Mouse (Mus musculus) embryonic facial prominence, embryonic 10.5 days (tissue): ENCODE data around the gene Kcnk1. TPM values are rescaled to one million over a fixed set of nuclear protein-coding genes. Genes with fewer than 3 reads are reported as not detected.

Experiments used
- DNase-seq: peaks from one replicate; pipeline ENCODE4 v3.0.0-alpha.2; 2017; ENCODE audit warnings: low spot score
- H3K27ac ChIP-seq: fragments of 300-500 bp; sonication (generic); replicated peaks from 2 replicates; pipeline ENCODE4 v1.5.1; 2016; ENCODE audit warnings: mild to moderate bottlenecking
- H3K27me3 ChIP-seq: fragments of 300-500 bp; sonication (generic); replicated peaks from 2 replicates; pipeline ENCODE4 v1.6.1; 2016; ENCODE audit warnings: low read depth, mild to moderate bottlenecking; ENCODE audit not compliant: poor library complexity, severe bottlenecking
- H3K36me3 ChIP-seq: fragments of 300-500 bp; sonication (generic); replicated peaks from 2 replicates; pipeline ENCODE4 v1.6.1; 2016; ENCODE audit warnings: mild to moderate bottlenecking, moderate library complexity
- H3K4me1 ChIP-seq: fragments of 300-500 bp; sonication (generic); 2 replicates; pipeline ENCODE4 v1.6.1; 2016
- H3K4me3 ChIP-seq: fragments of 300-500 bp; sonication (generic); 2 replicates; pipeline ENCODE4 v1.5.1; 2016; ENCODE audit warnings: mild to moderate bottlenecking, moderate library complexity
- H3K9me3 ChIP-seq: fragments of 300-500 bp; sonication (generic); 2 replicates; pipeline ENCODE4 v1.6.1; 2016; ENCODE audit warnings: mild to moderate bottlenecking
- WGBS: fragments of 180-500 bp; shearing (Covaris S2); methylation state at CpG from one replicate; pipeline ENCODE4 v1.1.7; 2016; 5-methylcytosine and 5-hydroxymethylcytosine counted together
- polyA plus RNA-seq: library from polyadenylated mRNA; unstranded; fragments of >200 nt; fragmentation: Nextera tagmentation; extraction: Ambion mirVana; gene quantifications from 2 replicates; pipeline ENCODE4 v1.2.1, GENCODE M21; 2016

The Kcnk1 gene
- polyA plus RNA-seq, 1 experiment from 2014 or later = 17.9 TPM

DNA sequence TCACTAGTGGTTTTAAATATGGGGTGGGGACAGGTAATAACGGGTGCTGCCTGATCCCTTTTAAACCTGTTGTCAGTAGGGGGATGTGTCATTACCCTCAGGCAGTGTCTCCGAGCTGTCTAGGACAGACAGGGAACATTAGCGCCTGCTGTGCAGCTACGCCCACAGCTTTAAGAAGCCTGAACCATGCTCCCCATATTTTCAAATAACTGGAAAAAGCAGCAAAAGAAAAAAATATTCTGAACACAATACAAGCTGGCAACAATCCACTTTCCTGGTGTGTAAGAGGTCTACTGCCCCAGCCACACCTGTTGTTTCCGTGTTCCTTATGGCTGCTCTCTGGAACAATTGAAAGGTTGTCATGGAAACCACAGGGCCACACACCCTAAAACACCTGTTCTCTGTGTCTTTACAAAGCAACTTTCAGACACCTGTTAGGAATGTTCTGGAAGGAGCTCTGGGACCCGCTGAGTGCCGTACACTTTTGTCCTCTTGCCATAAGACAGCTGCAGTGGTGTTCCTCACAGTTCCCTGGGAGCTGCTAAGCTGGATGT, 4.9 kb downstream of the Kcnk1 start:
- WGBS = 72% methylated on average over 7 of the region's 7 CpGs
- no peak for DNase-seq
- Histone ChIP-seq H3K4me3 (no peak overlapping the region), H3K27ac (no peak overlapping the region), H3K36me3 (peaks cover 8% of the 10 kb centered on the region; the same call in 1 of the 2 replicates), H3K27me3 (peaks cover 44% of the 10 kb centered on the region), H3K9me3 (no peaks in the 10 kb centered on the region), H3K4me1 (peaks cover 28% of the 10 kb centered on the region)

- H3K27ac ChIP-seq = no peak overlapping the region
- no peaks in the 10 kb centered on the region for H3K9me3 ChIP-seq
- H3K4me1 ChIP-seq = peaks cover 14% of the 10 kb centered on the region; the same call in 1 of the 2 replicates
- DNase-seq = no peak
- H3K4me3 ChIP-seq = no peak overlapping the region
- 0 out of 2 replicates have a peak, but pooled peaks cover 8% of the 10 kb centered on the region for H3K27me3 ChIP-seq
- WGBS = 93% methylated on average over 6 of the region's 6 CpGs
- H3K36me3 ChIP-seq = peaks cover 8% of the 10 kb centered on the region; the same call in 1 of the 2 replicates
Measured at GRCm38 (mm10) chr8:126003546-126003945, 8.6 kb downstream of the Kcnk1 start.

DNA sequence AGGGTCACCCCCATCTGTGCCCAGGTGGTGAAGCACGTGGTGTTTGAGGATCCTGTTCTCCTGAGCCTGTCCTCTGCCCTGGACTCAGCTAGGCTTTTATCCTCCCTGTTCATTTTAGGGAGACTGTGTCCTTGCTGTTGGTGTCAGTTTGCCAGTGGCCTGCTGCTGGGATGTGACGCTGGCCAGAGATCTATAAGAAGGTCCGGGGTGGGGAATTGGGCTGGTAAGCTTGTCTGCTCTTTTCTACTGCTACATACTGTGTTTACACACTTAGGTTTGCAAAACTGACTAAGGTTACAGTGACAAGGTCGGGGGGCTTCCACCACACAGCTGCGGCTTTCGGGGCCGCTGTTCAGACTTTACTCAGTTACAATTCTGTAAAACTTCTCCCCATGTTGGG, 10.0 kb downstream of the Kcnk1 start:
- Histone ChIP-seq H3K9me3 (no peaks in the 10 kb centered on the region), H3K4me3 (no peak overlapping the region), H3K36me3 (peaks cover 8% of the 10 kb centered on the region; the same call in 1 of the 2 replicates), H3K4me1 (peaks cover 14% of the 10 kb centered on the region; the same call in 1 of the 2 replicates), H3K27ac (no peak overlapping the region), H3K27me3 (no peaks in the 10 kb centered on the region)
- WGBS = 84% methylated on average over 7 of the region's 7 CpGs
- no peak for DNase-seq

DNA sequence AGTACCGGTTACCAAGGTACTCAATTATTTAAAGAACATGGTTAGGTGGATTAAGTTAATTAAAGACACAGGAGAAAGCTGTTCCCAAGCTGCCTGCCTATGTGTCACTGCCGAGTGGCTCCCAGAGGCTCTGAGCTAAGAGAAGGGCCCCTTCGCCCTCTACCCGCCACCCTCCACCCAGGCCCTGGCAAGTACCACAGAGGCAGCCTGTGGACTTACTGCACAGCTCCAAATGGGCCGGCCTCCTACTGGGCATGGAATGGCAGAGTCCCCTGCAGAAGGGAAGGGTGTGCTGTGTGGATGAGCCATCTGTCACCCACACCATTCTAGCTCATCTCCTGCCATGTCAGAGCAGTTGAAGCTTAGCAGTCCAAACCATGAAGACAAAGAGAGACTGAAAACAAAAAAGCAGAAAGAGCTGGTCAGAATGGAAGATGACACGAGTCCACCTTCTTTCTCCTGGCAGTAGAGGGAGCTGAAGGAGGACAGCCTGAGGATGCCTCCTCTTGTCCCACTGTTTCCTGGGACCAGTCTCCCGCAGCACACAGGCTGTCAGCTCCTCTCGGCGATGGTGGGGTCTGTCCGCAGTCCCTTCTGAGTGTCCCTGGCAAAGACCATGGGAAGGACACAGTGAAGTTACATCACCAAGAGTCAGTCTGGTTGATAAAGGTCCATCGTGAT, 11.5 kb downstream of the Kcnk1 start:
- Histone ChIP-seq H3K36me3 (0 out of 2 replicates have a peak, but pooled peaks cover 4% of the 10 kb centered on the region), H3K4me1 (peaks cover 14% of the 10 kb centered on the region; the same call in 1 of the 2 replicates), H3K27me3 (no peaks in the 10 kb centered on the region), H3K27ac (no peak overlapping the region), H3K4me3 (no peak overlapping the region), H3K9me3 (no peaks in the 10 kb centered on the region)
- 79% methylated on average over 11 of the region's 11 CpGs for WGBS
- no peak for DNase-seq

DNA sequence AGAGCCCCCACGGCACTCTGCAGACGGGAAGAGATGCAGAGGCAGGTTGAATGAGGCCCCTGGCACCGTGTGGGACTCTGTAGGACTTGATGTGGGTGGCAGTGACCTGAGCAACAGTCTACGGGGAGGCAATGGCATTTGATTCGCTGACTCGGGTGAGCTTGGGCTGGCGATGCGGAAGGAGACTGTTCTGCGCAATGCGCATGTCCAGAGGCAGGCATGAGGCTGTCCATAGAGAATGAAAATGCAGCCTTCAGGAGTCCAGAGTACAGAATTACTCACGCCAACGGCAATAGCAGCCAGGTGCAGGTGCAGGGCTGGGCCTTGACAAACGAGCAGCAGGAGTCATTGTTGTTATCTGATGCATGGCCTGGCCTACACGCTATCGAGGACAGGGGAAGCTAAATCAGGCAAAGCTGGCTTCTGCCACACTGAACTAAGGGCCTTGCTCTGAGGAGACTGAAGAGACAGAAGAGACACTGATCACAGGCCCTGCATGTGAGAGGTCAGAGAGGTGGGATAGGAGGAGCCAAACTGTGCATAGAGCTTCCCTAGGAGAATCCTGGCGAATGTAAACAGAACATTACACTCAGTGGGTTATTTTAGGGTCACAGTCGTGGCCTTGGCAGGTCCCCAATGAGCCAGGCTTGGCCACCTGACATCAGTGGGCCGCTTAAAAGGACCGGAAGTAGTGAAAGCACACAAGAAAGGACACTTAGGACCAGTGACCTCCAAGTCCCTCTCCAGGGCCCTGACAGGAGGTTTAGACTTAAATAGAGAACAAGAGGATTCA, 12.8 kb downstream of the Kcnk1 start:
- Histone ChIP-seq H3K4me3 (no peak overlapping the region), H3K4me1 (peaks cover 14% of the 10 kb centered on the region; the same call in 1 of the 2 replicates), H3K9me3 (no peaks in the 10 kb centered on the region), H3K36me3 (no peaks in the 10 kb centered on the region), H3K27me3 (no peaks in the 10 kb centered on the region), H3K27ac (no peak overlapping the region)
- no peak for DNase-seq
- WGBS = 85% methylated on average over 19 of the region's 19 CpGs

DNA sequence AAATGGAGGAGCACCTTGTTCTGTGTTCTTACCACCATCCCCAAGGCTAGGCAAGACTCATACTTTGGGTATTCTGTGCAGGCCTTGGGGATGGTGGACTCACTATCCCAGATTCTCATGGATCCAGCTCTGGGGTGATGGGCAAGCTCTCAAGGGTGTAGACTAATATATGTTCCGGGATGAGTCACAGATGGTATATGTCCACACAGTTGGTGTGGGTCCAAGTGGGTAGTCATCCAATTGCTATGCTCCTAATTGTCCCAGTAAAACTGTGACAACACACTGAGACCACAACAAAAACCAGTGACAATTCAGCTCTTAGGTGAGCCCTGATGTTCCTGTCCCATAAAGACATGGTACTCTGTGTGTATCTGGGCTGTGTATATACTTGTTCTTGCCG, 14.0 kb downstream of the Kcnk1 start:
- WGBS = 94% methylated on average over 2 of the region's 2 CpGs
- no peaks in the 10 kb centered on the region for H3K27me3 ChIP-seq
- H3K36me3 ChIP-seq = no peaks in the 10 kb centered on the region
- no peaks in the 10 kb centered on the region for H3K9me3 ChIP-seq
- H3K27ac ChIP-seq = no peak overlapping the region
- H3K4me1 ChIP-seq = peaks cover 14% of the 10 kb centered on the region; the same call in 1 of the 2 replicates
- no peak for DNase-seq
- H3K4me3 ChIP-seq = no peak overlapping the region

GRCm38 (mm10) chr8:126010900-126011299, 15.9 kb downstream of the Kcnk1 start:
- peaks cover 14% of the 10 kb centered on the region; the same call in 1 of the 2 replicates for H3K4me1 ChIP-seq
- no peak for DNase-seq
- H3K9me3 ChIP-seq = no peaks in the 10 kb centered on the region
- H3K36me3 ChIP-seq = no peaks in the 10 kb centered on the region
- H3K4me3 ChIP-seq = no peak overlapping the region
- 82% methylated on average over 3 of the region's 3 CpGs for WGBS
- no peak overlapping the region for H3K27ac ChIP-seq
- H3K27me3 ChIP-seq = no peaks in the 10 kb centered on the region

DNA sequence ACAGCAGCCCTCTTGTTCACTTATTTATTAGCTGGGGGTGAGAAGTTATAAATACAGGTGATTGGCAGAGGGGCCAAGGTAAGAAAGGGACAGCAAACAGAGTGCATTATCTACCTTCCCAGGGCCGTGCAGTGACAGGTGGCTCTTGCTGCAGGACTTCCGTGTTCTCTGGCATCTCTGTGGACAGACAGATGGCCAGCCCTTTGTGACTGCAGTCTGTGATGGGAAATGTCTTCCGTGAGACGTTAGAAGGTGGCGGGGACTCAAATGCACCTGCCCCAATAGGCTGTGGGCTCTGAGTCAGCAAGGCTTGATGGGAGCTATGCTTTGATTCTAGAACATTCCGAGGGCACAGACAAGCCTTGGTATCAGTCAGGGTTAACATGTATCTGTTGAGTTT, 17.4 kb downstream of the Kcnk1 start:
- Histone ChIP-seq H3K36me3 (no peaks in the 10 kb centered on the region), H3K9me3 (no peaks in the 10 kb centered on the region), H3K27ac (no peak overlapping the region), H3K4me3 (no peak overlapping the region), H3K27me3 (no peaks in the 10 kb centered on the region), H3K4me1 (peaks cover 8% of the 10 kb centered on the region; the same call in 1 of the 2 replicates)
- WGBS = 85% methylated on average over 6 of the region's 6 CpGs
- DNase-seq = no peak

DNA sequence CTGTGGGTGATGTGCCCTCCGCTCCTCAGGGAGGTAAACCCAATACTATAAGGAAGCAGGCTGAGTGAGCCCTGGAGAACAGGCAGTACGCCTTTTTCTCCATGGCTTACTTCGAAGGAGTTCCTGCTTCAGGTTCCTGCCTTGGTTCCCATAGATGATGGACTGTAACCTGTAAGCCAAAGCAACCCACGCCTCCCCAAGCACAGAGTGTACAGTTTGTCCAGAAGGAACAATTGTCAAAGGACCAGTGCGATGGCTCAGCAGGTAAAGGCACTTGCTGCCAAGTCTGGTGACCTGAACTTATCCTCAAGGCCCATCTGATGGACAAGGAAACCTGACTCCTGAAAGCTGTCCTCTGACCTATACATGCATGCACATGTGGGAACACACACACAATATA, 18.7 kb downstream of the Kcnk1 start:
- H3K4me3 ChIP-seq = no peak overlapping the region

DNA sequence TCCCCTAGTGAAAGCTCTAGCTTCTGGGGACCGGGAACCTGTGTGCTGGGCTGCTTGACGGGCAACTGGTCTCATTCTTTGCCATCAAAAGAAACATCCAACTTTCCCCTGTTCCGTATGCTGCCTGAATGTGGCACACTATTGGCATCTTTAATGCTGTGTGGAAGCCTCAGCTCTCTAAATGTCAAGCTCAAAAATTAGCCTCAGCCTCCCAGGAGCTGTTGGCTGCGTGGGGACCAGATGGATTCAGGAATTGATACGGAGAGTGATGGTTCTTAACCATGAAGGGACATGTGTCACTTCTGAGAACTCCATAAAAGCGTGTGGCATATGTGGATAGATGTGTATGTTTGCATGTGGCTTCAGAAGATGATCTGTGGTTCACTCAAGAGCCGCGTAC, 27.0 kb downstream of the Kcnk1 start:
- Histone ChIP-seq H3K9me3 (0 out of 2 replicates have a peak, but pooled peaks cover 4% of the 10 kb centered on the region), H3K4me1 (no peaks in the 10 kb centered on the region; the same call in 1 of the 2 replicates), H3K36me3 (0 out of 2 replicates have a peak, but pooled peaks cover 3% of the 10 kb centered on the region), H3K27me3 (no peaks in the 10 kb centered on the region), H3K27ac (no peak overlapping the region), H3K4me3 (no peak overlapping the region)
- no peak for DNase-seq
- WGBS = 91% methylated on average over 8 of the region's 8 CpGs

More for the DNA sequence above, 18.7 kb downstream of the Kcnk1 start:
- Histone ChIP-seq H3K27me3 (no peaks in the 10 kb centered on the region), H3K4me1 (no peaks in the 10 kb centered on the region; the same call in 1 of the 2 replicates), H3K27ac (no peak overlapping the region), H3K36me3 (no peaks in the 10 kb centered on the region), H3K9me3 (no peaks in the 10 kb centered on the region)
- WGBS = 90% methylated on average over 5 of the region's 5 CpGs
- no peak for DNase-seq

GRCm38 (mm10) chr8:126023706-126024305, 28.8 kb downstream of the Kcnk1 start:
- 85% methylated on average over 3 of the region's 3 CpGs for WGBS
- no peak for DNase-seq
- H3K4me3 ChIP-seq = no peak overlapping the region

GRCm38 (mm10) chr8:126024891-126025290, 29.9 kb downstream of the Kcnk1 start:
- DNase-seq = no peak
- no peak overlapping the region for H3K27ac ChIP-seq
- WGBS = 92% methylated on average over 16 of the region's 16 CpGs
- no peak overlapping the region for H3K4me3 ChIP-seq
- no peaks in the 10 kb centered on the region for H3K4me1 ChIP-seq
- H3K36me3 ChIP-seq = 0 out of 2 replicates have a peak, but pooled peaks cover 3% of the 10 kb centered on the region
- H3K9me3 ChIP-seq = 0 out of 2 replicates have a peak, but pooled peaks cover 1% of the 10 kb centered on the region
- H3K27me3 ChIP-seq = no peaks in the 10 kb centered on the region

More at GRCm38 (mm10) chr8:126023706-126024305, 28.8 kb downstream of the Kcnk1 start:
- H3K4me1 ChIP-seq = no peaks in the 10 kb centered on the region
- no peak overlapping the region for H3K27ac ChIP-seq
- 0 out of 2 replicates have a peak, but pooled peaks cover 4% of the 10 kb centered on the region for H3K9me3 ChIP-seq
- H3K27me3 ChIP-seq = no peaks in the 10 kb centered on the region
- 0 out of 2 replicates have a peak, but pooled peaks cover 3% of the 10 kb centered on the region for H3K36me3 ChIP-seq
